Mouse (Mus musculus): Measurements from ENCODE around the gene Cxcr4.

Gene Cxcr4

GRCm38 (mm10) chr1:128592211-128592741 is at the start of gene Cxcr4:
Gene Cxcr4 (minus strand): TSS chr1:128592293.
- in situ Hi-C loops (cut with MboI; ENCODE audit: unreplicated experiment in 2 of 2), result loop anchor here (5.0 to 25.0 kb wide), 5 partner anchors 53 to 495 kb away; no protein-coding TSS in a partner anchor

GRCm38 (mm10) chr1:128639707-128640107 is 47.6 kb upstream of the Cxcr4 start:
- in situ Hi-C loops (cut with MboI; ENCODE audit: unreplicated experiment in 2 of 2), result loop anchor here in 1 of 2 experiments (10.0 kb wide), 1 partner anchor 45 kb away; the partner anchor contains the start of gene Cxcr4

- in situ Hi-C loops (cut with MboI; ENCODE audit: unreplicated experiment in 2 of 2), result no loop called here
Measured at GRCm38 (mm10) chr1:128637230-128637740, 45.2 kb upstream of the Cxcr4 start.

- in situ Hi-C loops (cut with MboI; ENCODE audit: unreplicated experiment in 2 of 2), result no loop called here
Measured at GRCm38 (mm10) chr1:128636258-128637229, 44.5 kb upstream of the Cxcr4 start.

GRCm38 (mm10) chr1:128633711-128634379 is 41.8 kb upstream of the Cxcr4 start:
- in situ Hi-C loops (cut with MboI; ENCODE audit: unreplicated experiment in 2 of 2), result no loop called here

GRCm38 (mm10) chr1:128632522-128632921 is 40.4 kb upstream of the Cxcr4 start:
- in situ Hi-C loops (cut with MboI; ENCODE audit: unreplicated experiment in 2 of 2), result no loop called here

GRCm38 (mm10) chr1:128626144-128626678 is 34.1 kb upstream of the Cxcr4 start:
- in situ Hi-C loops (cut with MboI; ENCODE audit: unreplicated experiment in 2 of 2), result no loop called here

GRCm38 (mm10) chr1:128623594-128623887 is 31.4 kb upstream of the Cxcr4 start:
- in situ Hi-C loops (cut with MboI; ENCODE audit: unreplicated experiment in 2 of 2), result no loop called here

GRCm38 (mm10) chr1:128622867-128623593 is 30.9 kb upstream of the Cxcr4 start:
- in situ Hi-C loops (cut with MboI; ENCODE audit: unreplicated experiment in 2 of 2), result no loop called here

- in situ Hi-C loops (cut with MboI; ENCODE audit: unreplicated experiment in 2 of 2), result loop anchor here in 1 of 2 experiments (5.0 kb wide), 1 partner anchor 100 kb away; no protein-coding TSS in a partner anchor
Measured at GRCm38 (mm10) chr1:128617654-128618310, 25.7 kb upstream of the Cxcr4 start.

- in situ Hi-C loops (cut with MboI; ENCODE audit: unreplicated experiment in 2 of 2), result loop anchor here in 1 of 2 experiments (5.0 kb wide), 1 partner anchor 101 kb away; no protein-coding TSS in a partner anchor
Measured at GRCm38 (mm10) chr1:128616586-128616985, 24.5 kb upstream of the Cxcr4 start.

GRCm38 (mm10) chr1:128615459-128615806 is 23.3 kb upstream of the Cxcr4 start:
- in situ Hi-C loops (cut with MboI; ENCODE audit: unreplicated experiment in 2 of 2), result loop anchor here in 1 of 2 experiments (5.0 kb wide), 1 partner anchor 102 kb away; no protein-coding TSS in a partner anchor

- in situ Hi-C loops (cut with MboI; ENCODE audit: unreplicated experiment in 2 of 2), result loop anchor here in 1 of 2 experiments (5.0 kb wide), 1 partner anchor 102 kb away; no protein-coding TSS in a partner anchor
Measured at GRCm38 (mm10) chr1:128614653-128615458, 22.8 kb upstream of the Cxcr4 start.

- in situ Hi-C loops (cut with MboI; ENCODE audit: unreplicated experiment in 2 of 2), result no loop called here
Measured at GRCm38 (mm10) chr1:128608119-128608518, 16.0 kb upstream of the Cxcr4 start.

- in situ Hi-C loops (cut with MboI; ENCODE audit: unreplicated experiment in 2 of 2), result no loop called here
Measured at GRCm38 (mm10) chr1:128607423-128607822, 15.3 kb upstream of the Cxcr4 start.

- in situ Hi-C loops (cut with MboI; ENCODE audit: unreplicated experiment in 2 of 2), result no loop called here
Measured at GRCm38 (mm10) chr1:128605794-128606193, 13.7 kb upstream of the Cxcr4 start.

GRCm38 (mm10) chr1:128602688-128603385 is 10.7 kb upstream of the Cxcr4 start:
- in situ Hi-C loops (cut with MboI; ENCODE audit: unreplicated experiment in 2 of 2), result no loop called here
